Mouse (Mus musculus) adrenal gland, postnatal 25 days (tissue): ENCODE results near the gene Nme8. TPM values are rescaled to one million over a fixed set of nuclear protein-coding genes. Genes with fewer than 3 reads are reported as not detected.

Experiments
- DNase-seq: peaks from one replicate; pipeline ENCODE4 v3.0.0; 2021; ENCODE audit warnings: mixed read lengths
- long read RNA-seq: library from polyadenylated mRNA; stranded (forward); transcript quantifications from one replicate; pipeline ENCODE4 v2.0.0, GENCODE M21; 2021
- total RNA-seq: library from RNA; stranded (reverse); gene quantifications from 2 replicates; pipeline ENCODE4 v1.2.3, GENCODE M21; 2021

The Nme8 gene
- not detected in 2 replicates for total RNA-seq
- long read RNA-seq: 0 reads

GRCm38 (mm10) chr13:19697790-19698189, at the start of gene Nme8:
Gene Nme8 (minus strand): TSS chr13:19697794.
- DNase-seq: no peak

- DNase-seq: no peak
Measured at GRCm38 (mm10) chr13:19745741-19746140, 48.1 kb upstream of the Nme8 start.

- DNase-seq: no peak
Measured at GRCm38 (mm10) chr13:19744536-19744935, 46.9 kb upstream of the Nme8 start.

- DNase-seq: no peak
Measured at GRCm38 (mm10) chr13:19734597-19734996, 37.0 kb upstream of the Nme8 start.

- DNase-seq: no peak
Measured at GRCm38 (mm10) chr13:19730826-19731225, 33.2 kb upstream of the Nme8 start.

GRCm38 (mm10) chr13:19718954-19719353, 21.4 kb upstream of the Nme8 start:
- DNase-seq: peak; percentile 23

- DNase-seq: no peak
Measured at GRCm38 (mm10) chr13:19717201-19717600, 19.6 kb upstream of the Nme8 start.

- no peak for DNase-seq
Measured at GRCm38 (mm10) chr13:19703806-19704205, 6.2 kb upstream of the Nme8 start.

GRCm38 (mm10) chr13:19701443-19702078, 4.0 kb upstream of the Nme8 start:
- no peak for DNase-seq

GRCm38 (mm10) chr13:19700733-19701442, 3.3 kb upstream of the Nme8 start:
- DNase-seq: no peak

GRCm38 (mm10) chr13:19698524-19699173, 1.1 kb upstream of the Nme8 start:
- no peak for DNase-seq

- DNase-seq: no peak
Measured at GRCm38 (mm10) chr13:19690417-19690816, 7.2 kb downstream of the Nme8 start.

GRCm38 (mm10) chr13:19689971-19690370, 7.6 kb downstream of the Nme8 start:
- no peak for DNase-seq

GRCm38 (mm10) chr13:19684007-19684406, 13.6 kb downstream of the Nme8 start:
- DNase-seq: peak; percentile 11

- peak; percentile 5 for DNase-seq
Measured at GRCm38 (mm10) chr13:19682879-19683640, 14.5 kb downstream of the Nme8 start.

GRCm38 (mm10) chr13:19674601-19675000, 23.0 kb downstream of the Nme8 start:
- no peak for DNase-seq

- DNase-seq: no peak
Measured at GRCm38 (mm10) chr13:19674025-19674424, 23.6 kb downstream of the Nme8 start.

- no peak for DNase-seq
Measured at GRCm38 (mm10) chr13:19668355-19669140, 29.0 kb downstream of the Nme8 start.

GRCm38 (mm10) chr13:19652405-19652804, 45.2 kb downstream of the Nme8 start:
- DNase-seq: no peak

GRCm38 (mm10) chr13:19649824-19650223, 47.8 kb downstream of the Nme8 start:
- no peak for DNase-seq

- no peak for DNase-seq
Measured at GRCm38 (mm10) chr13:19644225-19644624, 53.4 kb downstream of the Nme8 start.

- no peak for DNase-seq
Measured at GRCm38 (mm10) chr13:19643519-19643918, 54.1 kb downstream of the Nme8 start.
